Mouse (Mus musculus): ENCODE measurements around the gene Shmt2.

DNA sequence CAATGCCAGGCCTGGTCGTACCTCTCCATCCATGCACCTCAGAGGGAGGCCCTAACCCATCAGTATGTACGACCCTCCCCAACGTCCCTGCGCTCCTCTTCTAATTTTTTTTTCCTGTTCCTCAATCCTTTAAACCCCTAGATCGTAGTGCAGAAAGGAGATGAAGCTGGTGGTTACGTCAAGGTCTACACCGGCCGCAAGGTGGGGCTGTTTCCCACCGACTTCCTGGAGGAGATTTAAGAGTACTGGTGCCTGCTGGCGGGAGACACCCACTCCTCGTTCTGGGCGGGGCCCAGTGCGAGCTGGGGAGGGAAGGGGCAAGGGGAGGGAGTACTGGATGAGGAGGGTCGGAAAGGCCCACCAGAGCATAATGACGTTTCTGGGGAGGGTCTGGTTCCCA lies 14.0 kb downstream of the Shmt2 start:
- no peak for TF ChIP-seq POLR2A (IDR thresholded peaks at IDR 0.05; ENCODE audit: control insufficient read depth, extremely low read depth, insufficient read depth, low read length, poor library complexity)
- peak; percentile 88 for TF ChIP-seq CTCF (IDR thresholded peaks at IDR 0.05; ENCODE audit: borderline replicate concordance, control insufficient read depth, extremely low read depth, insufficient read depth, low read length, poor library complexity)
